Mouse (Mus musculus) testis, postnatal 14 days (tissue): Measurements from ENCODE around the gene Ltbp2.

Experiments used
- DNase-seq: peaks from one replicate; pipeline ENCODE4 v3.0.0; 2021; ENCODE audit warnings: low spot score

The Ltbp2 gene

DNA sequence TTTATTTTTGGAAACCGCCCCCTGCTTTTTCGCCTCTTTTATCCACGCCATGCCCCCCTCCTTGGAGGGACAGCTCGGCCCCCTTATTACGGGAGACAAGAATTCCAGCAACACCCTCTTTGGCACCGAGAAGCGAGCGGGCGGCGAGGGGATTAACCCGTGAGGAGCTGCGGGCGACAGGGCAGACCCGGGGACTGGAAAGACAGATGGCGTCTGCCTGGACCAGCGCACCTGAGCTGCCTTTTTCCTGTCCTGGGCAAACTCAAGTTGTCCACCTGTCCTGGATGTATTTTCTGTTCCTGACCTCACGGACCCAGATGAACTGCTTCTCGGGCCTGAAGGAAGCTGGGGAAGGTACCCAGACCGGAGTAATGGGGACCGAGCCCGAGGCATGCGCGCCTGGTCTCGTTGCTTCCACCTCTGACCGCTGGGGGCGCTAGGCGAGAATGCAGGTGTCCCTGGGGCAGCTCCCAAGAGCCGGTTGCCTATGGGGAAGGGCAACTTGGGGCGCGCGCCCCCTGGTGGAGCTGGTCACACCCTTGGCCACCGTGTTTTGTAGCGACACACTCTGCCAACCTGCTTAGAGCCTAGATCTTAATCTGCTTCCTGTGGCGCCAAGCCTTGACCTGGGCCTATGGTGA is at the start of gene Ltbp2:
TSS of gene Ltbp2 (minus strand) at position 52 of the 641 bp plus-strand sequence.
- DNase-seq: peak; percentile 89

DNA sequence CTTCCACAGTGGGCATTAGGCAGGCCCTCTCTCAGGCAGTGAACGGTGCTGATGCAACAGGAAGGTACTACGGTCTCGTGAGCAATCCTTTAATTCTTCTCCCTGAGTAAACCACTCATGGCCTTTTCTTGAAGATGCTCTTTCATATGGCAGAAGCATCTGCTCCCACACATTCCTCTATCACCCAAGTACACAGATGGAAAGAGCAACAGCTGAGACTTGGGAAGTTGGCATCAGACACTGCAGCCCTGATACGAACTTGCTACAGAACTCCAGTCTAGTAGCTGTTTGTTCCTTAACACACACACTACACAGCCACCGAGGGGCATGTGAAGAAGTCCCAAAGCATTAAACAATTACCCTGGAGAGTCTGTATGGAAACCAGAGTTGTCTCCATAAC is 48.0 kb upstream of the Ltbp2 start:
- DNase-seq: no peak

DNA sequence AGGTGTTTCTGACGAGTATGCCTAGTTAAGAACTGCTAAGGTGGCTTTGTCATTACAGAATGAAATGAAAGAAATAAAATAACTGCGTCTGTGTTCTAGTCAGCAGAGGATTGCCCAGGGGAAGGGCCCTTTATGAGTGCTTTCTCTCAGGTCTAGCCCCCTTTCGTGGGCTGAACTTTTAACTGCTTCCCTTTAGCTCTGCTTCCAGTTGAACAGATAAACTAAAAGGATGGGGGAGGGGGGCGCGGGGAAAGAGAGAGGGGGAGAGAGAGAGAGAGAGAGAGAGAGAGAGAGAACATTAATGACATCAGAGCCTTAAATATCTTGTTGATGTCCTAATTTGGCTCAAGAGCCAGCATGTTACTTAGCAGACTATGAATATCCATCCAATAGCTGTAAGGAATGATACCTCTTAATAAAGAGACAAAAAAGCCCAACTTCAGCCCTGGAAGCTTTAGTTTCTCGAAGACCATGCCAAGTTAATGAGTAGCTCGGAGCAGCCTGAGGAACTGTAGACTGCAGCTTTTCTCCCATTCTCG is 45.6 kb upstream of the Ltbp2 start:
- no peak for DNase-seq

DNA sequence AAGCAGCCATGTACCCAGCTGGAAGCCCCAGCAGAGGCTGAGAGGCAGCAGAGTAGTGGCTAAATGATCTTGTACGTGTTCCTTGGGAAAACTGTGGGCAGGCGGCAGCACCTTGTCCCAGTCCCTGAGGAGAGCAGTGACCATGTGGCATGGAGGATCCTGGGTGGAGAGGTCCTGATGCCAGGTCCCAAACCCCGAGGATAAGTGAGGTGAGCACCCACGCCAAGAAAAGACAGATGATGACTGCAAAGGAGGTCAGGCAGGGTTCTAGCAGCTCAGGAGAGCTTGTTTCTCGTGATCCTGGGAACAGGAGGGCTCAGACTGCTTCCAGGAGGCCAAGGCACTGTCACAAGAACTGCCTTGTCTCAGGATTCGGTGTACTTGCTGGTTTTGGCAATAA is 42.5 kb upstream of the Ltbp2 start:
- DNase-seq: no peak

DNA sequence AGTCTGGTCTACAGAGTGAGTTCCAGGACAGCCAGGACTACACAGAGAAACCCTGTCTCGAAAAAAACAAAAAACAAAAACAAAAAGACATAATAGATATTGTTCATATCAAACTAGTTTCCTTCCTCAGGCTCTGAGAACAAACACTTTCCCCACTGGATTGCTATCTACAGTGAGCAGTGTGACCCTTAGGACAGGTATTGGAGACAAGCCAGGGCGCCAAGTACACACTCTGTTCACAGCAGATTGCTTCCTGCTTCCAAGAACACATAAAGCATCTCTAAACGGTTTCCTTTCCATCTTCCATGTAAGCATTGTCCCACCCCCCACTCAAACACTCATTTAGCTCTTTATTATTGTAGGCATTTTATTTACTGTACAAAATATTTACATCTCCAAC is 41.5 kb upstream of the Ltbp2 start:
- no peak for DNase-seq

DNA sequence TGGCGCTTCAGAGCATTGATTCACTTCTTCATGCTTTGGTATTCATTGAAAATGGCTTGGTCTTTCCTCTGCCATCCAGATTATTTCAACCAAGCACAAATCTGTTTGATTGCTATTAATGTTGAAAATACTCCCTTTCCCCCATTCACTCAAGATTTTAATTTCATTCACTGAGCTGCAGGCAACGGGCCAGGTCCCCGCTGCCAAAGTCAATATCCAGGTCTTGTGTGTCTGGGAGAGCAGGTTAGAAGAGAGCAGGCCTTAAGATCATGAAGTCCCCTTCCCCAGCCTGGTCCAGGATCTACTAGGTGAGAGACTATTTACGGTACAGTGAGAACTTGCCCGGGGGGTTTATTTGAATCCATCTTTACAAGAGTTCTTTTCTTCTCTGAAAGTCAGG is 38.6 kb upstream of the Ltbp2 start:
- DNase-seq: no peak

DNA sequence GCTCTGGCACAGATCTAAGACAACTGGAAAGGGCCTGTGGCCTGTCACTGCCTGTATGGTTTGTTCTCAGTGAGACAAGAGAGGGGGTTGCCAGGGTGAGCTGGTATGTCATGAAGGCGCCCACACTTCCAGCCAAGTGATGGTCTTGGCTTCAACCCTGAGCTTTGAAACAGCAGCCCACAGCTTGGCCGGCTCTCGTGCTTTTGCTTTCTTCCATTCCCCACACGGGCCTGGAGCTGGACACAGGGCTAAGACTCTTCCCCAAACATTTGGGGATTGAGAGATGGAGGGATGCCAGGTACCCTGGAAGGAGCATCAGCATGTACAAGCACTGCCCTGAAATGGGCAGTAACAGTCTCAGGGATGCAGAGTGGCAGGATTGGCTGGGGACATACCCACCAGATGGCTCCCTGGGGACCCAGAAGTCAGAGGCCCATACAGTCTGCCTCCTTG is 36.3 kb upstream of the Ltbp2 start:
- no peak for DNase-seq

DNA sequence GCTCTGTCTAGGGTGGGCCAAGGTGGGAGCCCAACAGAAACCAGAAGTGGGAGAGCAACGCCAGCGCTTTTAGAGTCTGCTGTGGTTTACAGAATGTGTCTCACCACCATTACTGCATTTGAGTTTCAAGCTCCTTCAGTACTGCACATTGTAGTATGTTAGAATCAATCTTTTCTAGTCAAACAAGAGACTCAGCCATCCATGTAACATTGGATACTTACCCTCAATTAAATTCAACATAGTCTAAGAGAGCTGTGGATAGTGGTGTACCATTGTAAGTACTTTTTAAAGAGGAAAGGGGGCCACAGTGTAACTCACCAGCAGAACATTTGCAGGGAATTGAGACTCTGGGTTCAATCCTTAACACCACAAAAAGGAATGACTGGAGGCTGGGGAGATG is 35.3 kb upstream of the Ltbp2 start:
- DNase-seq: no peak

DNA sequence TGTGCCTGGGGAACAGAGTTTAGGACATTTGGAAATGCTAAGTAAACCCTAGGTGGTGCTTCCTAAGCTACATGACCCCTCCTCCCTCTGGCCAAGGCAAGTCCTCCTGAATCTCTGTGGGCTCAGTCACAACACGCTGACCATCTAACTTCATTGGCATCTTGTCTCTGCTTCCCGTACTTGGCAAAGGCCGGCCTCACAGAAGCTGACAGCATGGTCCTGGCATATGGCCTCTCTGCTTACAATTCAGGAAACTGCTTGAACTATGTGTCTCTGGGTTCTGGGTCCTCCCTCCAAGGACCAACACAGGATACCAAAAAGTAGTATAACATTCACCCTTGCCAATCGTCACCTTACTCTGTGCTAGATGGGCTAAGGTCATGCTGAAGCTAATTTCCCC is 33.7 kb upstream of the Ltbp2 start:
- DNase-seq: no peak

DNA sequence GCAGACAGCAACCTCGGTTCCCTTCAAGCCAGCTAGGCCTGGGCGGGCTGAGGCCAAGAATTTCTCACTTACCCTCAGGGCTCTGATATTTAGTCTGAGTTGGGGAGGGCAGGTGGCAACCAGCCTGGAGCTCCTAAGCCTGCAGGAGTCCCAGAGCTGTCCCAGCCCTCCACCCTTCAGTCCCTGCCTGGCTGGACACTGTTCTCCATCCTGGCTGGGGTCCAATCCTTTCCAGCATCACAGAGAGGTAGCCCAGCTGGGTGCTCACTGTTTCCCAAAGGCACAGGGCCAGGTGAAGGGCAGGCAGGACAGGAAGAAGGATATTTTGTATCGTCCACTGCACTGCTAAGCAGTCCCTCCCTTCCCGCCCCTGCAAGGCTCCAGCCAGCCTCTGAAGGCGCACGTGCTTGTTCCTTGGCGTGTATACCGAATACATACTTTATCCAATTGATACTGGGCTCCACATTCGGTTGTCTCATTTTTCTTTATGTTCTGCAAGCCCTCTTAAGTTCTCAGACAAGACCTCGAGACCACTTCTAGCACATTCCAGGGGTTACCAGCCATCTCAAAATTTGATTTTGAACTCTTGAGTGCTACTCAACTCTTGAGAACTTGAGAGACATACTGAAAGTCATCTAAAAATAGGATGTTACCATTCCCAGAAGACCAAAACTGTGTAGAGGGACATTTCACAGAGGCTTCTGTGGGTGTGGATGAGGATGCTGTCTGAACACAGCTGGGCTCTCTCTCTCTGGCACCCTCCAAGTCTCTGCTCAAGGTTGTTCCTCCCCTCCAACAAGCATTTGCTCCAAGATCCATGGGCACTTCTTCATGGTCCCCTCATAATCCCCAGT is 31.5 kb upstream of the Ltbp2 start:
- peak; percentile 86 for DNase-seq

DNA sequence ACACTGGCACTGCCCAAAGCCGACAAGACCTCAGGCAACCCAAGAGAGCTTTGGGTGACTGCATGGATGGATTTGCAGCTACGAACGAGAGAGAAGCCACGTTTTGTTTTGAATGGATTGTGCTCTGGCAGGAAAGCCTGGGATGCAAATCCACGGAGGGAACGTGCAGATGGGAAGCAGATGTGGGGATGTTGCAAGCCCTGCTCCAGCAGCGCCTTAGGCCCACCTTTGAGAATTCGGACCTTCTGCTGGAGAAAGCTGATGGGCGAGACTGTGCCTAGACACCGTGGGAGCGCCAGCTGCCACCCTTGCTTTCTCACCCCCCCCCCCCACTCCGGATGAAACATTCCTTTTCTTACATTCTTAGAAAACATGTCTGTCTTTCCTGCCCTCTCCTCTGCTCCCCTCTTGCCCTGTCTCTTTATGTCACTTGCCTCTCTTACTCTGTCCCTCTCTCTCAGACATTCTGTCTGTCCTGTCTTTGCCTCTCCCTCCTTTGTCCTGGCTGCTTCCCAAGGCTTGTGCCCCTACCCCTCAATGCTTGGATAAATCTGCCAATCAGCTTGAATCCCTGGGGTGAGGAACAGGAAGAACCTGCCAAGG is 30.8 kb upstream of the Ltbp2 start:
- DNase-seq: no peak

DNA sequence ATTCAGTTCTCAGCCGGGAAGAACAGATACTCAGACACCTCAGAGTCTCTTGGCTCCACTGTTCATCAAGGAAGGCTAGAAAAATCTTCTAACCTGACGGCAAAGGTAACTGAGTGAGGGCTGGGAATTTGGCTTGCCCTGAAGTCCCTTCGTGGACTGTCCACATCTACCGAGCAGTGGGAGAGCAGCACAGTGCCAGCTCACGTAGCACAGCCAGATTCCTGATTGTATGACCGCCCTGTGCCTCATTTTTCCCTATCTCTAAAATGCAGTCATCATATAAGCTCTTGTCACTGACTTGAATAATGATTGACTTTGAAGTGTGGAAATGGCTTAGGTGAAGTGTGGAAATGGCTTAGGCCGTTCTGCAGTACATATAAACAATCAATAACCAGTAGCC is 28.1 kb upstream of the Ltbp2 start:
- no peak for DNase-seq

DNA sequence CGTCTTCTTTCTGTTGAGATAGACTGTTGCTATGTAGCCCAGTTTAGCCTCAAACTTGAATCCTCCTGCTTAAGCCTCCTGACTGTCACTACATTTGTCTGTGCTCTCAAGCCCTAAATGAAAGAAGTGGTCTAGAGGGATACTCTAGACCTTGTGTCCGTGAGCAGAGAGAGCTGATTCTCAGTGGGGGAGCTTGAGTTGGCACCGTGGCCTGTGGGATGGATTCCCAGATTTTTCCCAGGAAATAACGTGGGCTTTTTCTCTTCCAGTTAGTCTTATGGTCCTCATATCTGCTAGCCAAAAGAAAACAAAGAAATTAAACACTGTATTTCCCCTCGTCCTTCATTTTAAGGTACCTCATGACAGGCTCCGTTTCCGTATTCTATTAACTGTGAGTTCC is 24.0 kb upstream of the Ltbp2 start:
- no peak for DNase-seq

DNA sequence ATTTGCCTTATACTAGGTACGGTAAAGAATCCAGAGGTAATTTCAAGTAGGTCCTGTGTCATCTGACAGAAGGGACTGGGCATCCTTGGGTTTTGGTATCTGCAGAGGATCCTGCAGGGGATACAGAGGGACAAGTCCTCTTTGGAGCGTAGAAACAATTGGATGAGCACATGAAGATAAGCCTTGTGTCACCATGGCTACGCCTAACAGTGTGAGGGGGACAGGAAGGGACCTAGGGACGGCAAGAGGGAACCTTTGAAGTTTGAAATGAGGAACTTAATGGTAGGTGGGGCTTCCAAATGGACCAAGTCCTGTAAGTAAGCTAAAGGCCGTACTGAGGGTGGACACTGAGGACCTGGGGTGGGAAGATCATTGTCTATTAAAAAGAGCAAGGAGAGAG is 21.0 kb upstream of the Ltbp2 start:
- no peak for DNase-seq

DNA sequence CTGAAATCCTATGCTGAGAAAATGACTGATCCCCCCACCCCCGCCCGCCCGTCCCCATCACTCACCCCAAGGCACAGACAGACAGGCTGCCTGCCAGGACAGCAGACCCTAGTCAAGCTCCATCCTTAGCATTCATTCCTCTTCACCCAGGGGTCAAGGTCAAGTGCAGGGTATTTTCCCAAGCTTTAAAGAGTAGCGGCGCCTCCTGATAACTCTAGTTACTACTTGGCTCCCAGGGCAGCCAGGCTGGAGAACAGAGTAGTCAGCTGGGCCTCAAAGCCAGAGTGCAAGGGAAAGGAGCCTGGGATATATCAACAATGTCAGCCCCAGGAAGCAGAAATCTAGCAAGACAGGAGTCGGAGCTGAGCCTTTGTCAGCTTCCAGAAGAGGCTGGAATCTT is 19.9 kb upstream of the Ltbp2 start:
- DNase-seq: no peak

DNA sequence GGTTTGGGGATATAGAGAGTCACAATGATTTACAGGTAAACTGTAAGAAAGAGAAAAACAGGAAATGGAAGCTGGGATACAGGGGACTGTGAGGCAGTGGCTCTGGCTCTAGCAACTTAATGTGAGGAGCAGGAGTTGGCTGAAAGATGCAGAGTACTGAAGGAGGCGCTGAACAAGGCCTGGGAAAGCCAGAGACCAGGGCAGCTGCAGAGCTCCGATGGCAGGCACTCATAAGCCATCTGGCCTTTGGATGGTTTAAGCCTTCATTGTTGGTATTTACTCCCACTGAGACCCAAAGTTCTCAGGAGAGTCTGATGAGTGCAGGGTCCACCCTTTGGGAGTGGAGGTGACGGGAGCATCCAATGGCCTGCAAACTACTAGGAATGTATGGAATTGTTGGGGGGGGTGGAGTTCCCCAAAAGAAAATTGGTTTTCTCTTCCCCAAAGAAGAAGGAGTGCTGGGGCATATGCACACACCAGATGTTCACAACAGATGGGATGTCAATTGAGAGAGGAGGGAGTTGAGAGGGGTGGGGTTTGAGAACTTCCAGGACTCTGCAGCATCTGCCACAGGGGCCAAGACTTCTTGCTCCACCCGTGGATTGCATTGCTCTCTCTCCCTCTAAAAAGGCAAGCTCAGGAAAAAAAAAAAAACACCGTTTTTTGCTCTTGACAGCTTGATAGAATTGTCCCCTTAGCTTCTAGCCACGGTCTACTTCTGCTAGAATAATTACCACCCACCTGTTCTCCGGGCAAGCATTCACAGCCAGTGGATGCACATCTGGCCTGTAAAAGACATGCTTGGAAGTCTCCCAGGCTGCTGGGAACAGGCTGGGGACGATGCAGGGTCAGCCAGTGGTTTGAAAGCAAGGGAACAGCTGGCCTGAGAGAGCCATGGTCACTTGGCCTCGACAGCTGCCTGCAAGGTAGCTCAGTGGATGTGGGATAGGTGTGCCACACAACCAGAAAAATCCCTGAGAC is 17.6 kb upstream of the Ltbp2 start:
- DNase-seq: no peak

DNA sequence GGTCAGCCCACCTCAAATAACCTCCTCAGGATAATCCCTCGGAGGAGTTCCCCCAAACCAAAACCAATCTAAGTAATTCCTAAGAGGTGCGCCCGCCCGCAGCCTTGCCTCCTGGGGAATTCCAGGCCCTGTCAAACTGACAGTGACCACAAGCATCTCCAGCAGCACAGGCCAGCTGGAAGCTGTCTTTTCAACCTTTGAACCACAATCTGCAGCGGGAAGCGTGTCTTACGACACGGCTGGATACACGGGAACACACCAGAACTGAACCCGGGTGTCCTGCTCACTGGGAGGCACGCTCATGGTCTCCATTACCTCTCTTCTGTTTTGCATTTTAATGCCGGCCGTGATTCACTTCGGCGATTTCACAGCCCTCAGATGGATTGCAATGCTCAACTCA is 14.0 kb upstream of the Ltbp2 start:
- no peak for DNase-seq

DNA sequence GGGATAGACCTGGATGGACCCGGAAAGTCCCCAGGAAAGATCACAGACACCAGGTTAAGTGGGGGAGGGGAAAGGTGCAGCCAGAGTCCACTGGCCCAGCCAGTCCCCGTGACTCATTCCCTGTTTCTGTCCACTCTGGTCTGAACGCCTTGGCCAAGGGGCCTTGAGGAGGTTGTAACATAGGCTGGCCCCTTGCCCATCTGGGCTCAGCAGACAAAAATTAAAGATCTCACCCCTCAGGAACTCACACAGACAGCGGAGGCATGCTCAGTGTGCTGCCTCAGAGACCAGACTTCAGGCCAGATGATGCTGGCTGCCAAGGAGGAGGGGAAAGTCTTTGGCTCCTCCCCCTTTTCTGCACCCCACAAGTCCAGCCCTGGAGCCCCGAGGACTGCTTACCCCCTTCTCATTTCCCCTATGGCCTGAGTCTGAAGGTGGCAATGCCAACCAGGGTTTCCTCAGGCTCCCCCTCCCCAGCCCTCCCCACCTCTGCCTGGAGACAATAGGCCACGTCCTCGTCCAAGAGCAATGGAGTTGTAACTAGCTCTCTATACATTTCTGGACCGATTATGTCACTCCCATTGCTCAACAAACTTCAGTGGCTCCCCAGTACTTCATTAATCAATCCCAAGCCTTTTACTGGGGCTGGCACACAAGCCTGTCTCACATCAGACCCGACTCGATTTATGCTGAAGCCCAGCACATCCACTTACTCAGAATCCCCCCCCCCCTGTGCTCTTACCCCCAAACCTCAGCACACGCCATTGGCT is 9.0 kb upstream of the Ltbp2 start:
- DNase-seq: peak; percentile 19

DNA sequence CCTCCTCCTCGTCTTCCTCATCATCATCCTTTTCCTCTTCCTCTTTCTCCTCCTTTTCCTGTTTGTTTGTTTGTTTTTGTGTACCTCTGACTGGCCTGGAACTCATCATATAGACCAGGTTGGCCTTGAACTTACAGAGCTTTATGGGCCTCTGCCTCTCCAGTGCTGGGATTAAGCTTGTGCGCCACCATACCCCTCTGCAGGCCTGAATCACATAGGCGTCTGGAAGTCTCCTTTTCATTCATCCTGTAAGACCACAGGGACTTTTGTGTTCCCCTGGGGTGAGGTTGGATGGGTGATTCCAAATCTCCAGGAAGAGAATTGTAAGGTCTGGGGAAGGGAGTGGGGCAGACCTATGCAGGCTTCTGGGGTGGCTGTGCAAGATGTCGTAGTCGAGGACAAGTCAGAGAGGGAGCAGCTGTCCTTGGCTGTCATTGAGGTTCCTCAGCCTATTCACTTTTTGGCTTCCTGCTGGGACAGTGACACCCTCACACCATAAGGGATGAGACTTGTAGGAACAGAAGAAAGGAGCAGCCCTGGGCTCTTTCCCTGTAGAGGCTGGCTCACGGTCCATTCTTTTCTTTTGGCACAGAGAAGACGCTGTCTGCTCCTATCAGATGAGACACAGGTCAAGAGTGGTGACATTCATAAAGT is 8.2 kb upstream of the Ltbp2 start:
- DNase-seq: no peak

DNA sequence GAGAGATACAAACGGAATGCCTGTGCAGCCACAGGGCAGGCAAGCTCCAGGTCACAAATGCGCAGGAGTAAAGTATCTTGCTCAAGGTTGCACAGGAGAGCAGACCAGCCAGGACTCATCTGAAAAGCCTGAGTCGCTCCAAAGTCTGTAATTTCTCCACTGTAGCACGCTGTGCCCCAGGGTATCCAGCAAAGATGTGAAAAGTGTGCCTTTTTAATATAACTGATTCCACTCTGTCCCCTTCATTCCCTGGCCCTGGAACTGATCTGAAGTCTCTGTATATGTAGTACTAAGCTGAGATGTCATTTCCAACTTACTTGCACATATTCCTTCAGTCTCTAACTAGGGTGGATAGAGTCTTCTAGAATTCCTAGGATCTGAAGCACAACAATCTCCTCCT is 6.5 kb upstream of the Ltbp2 start:
- DNase-seq: no peak

DNA sequence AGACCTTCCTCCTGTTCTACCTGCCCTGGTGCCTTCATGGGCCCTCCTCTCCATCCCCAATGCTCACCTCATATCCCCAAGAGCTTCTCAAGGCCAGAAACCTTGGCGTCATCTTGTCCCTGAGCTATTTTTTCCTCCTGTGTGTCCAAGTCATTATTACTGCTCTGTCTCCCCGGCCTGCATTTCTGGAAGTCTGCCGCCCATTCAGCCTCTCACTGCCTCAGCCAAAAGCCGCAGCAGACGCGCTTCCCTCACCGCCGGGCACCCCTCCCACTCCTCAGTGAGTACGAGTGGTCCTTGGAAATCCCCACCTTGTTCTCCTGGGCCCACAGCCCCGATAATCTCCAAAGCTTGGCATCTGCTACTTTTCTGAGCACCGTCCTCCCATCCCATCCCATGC is 3.8 kb upstream of the Ltbp2 start:
- no peak for DNase-seq
